Mouse (Mus musculus) heart, postnatal 0 days (tissue): ENCODE results near the gene Tspan12. TPM values are rescaled to one million over a fixed set of nuclear protein-coding genes. Genes with fewer than 3 reads are reported as not detected.
A peak's percentile ranks its signal among the peaks of the same experiment; 100 is the strongest.

ENCODE experiments used
- ATAC-seq: fragments of 200-750 bp; cut with Nextera tagmentation; 2 replicates; pipeline ENCODE4 v1.8.0; 2017; ENCODE audit warnings: low read depth, moderate number of reproducible peaks, moderate library complexity; ENCODE audit not compliant: insufficient read depth
- DNase-seq: peaks from one replicate; pipeline ENCODE4 v3.0.0-alpha.2; 2016; ENCODE audit warnings: low spot score
- H3K27ac ChIP-seq: fragments of 300-500 bp; sonication (generic); 2 replicates; pipeline ENCODE4 v1.5.1; 2014; ENCODE audit warnings: low read depth, mild to moderate bottlenecking
- H3K27me3 ChIP-seq: fragments of 300-500 bp; sonication (generic); 2 replicates; pipeline ENCODE4 v1.6.1; 2014; ENCODE audit warnings: low read length, mixed read lengths; ENCODE audit not compliant: control insufficient read depth, insufficient read depth
- H3K36me3 ChIP-seq: fragments of 300-500 bp; sonication (generic); replicated peaks from 2 replicates; pipeline ENCODE4 v1.6.1; 2014; ENCODE audit warnings: low read length, mixed read lengths; ENCODE audit not compliant: control insufficient read depth, insufficient read depth
- H3K4me1 ChIP-seq: fragments of 300-500 bp; sonication (generic); 2 replicates; pipeline ENCODE4 v1.6.1; 2014; ENCODE audit warnings: antibody characterized with exemption; ENCODE audit not compliant: control insufficient read depth, insufficient read depth
- H3K4me2 ChIP-seq: fragments of 300-500 bp; sonication (generic); 2 replicates; pipeline ENCODE4 v1.6.1; 2014; ENCODE audit warnings: low read depth, mild to moderate bottlenecking, low read length, moderate library complexity
- H3K4me3 ChIP-seq: fragments of 300-500 bp; sonication (generic); 2 replicates; pipeline ENCODE4 v1.5.1; 2014; ENCODE audit warnings: low read depth, low read length
- H3K9ac ChIP-seq: fragments of 300-500 bp; sonication (generic); replicated peaks from 2 replicates; pipeline ENCODE4 v1.6.1; 2014; ENCODE audit warnings: low read depth, low read length, mixed read lengths
- H3K9me3 ChIP-seq: fragments of 300-500 bp; sonication (generic); replicated peaks from 2 replicates; pipeline ENCODE4 v1.6.1; 2016; ENCODE audit warnings: low read length; ENCODE audit not compliant: control insufficient read depth
- CTCF ChIP-seq: IDR thresholded peaks from 2 replicates; pipeline ENCODE4 v1.5.1; 2016; ENCODE audit warnings: antibody characterized with exemption, control low read depth, low read depth
- EP300 ChIP-seq: IDR thresholded peaks from 2 replicates; pipeline ENCODE4 v1.6.1; 2016; ENCODE audit warnings: antibody characterized with exemption, low read depth
- WGBS: fragments of 180-500 bp; shearing (Covaris S2); extraction: QIAGEN DNeasy Blood & Tissue Kit; methylation state at CpG from one replicate; pipeline ENCODE4 v1.1.7; 2014; 5-methylcytosine and 5-hydroxymethylcytosine counted together
- polyA plus RNA-seq: library from polyadenylated mRNA; unstranded; fragments of >200 nt; fragmentation: Nextera tagmentation; extraction: Ambion mirVana; gene quantifications from 2 replicates; pipeline ENCODE4 v1.2.1, GENCODE M21; 2015
- total RNA-seq: library from RNA; depleted of rRNA; stranded (reverse); fragments of >200 nt; gene quantifications from 2 replicates; pipeline ENCODE4 v1.2.3, GENCODE M21; 2014; ENCODE audit warnings: low replicate concordance

The Tspan12 gene
- total and polyA plus RNA-seq, 2 experiments from 2014 or later = 37.4 to 83.6 TPM

DNA sequence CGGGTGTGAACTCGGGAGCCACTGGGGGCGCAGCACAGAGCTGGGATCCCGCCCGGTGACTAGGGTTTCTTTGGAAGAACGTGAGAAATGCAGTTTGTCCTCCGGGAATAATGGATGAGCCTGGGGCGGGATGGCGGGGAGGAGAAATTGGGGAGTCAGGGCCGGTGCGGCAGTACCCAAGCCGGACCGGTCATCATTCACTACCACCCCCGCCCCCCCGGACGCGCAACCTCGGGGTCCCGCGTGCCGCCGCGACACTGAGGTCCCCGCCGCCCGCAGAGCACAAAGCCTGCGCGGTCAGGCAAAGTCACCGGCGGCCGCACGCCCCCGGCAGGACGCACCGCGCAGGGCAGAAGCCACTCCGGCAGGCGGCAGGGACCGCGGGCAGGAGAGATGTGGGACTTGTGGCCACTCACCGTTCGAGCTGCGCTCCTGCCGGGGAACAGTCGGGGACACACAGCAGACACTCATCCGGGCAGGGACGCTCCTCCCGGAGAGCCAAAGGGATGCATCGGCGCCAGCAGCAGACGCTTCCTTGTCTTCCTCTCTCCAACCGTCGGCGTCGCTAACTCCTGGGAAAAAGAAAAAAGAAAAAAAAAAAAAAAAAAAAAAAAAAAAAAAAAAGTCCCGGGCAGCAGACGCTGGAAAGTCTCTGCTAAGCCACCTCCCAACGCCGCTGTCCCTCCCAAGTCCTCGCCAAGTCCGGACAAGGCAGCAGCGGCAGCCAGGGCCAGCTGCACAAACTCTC, 545 bp downstream of the Tspan12 start:
- WGBS = under 1% methylated on average over 60 of the region's 62 CpGs
- peak overlapping the region; percentile 79 for H3K9ac ChIP-seq
- H3K4me2 ChIP-seq = peak overlapping the region; percentile 88
- TF ChIP-seq CTCF (peak; percentile 57), EP300 (no peak)
- peak overlapping the region; percentile 81 for H3K4me3 ChIP-seq
- peaks cover 9% of the 10 kb centered on the region; the same call in 1 of the 2 replicates for H3K4me1 ChIP-seq
- peaks cover 13% of the 10 kb centered on the region for H3K36me3 ChIP-seq
- DNase-seq = peak; percentile 87
- peak overlapping the region; percentile 92 for H3K27ac ChIP-seq
- H3K9me3 ChIP-seq = no peaks in the 10 kb centered on the region
- no peaks in the 10 kb centered on the region for H3K27me3 ChIP-seq
- peak; percentile 90 for ATAC-seq

DNA sequence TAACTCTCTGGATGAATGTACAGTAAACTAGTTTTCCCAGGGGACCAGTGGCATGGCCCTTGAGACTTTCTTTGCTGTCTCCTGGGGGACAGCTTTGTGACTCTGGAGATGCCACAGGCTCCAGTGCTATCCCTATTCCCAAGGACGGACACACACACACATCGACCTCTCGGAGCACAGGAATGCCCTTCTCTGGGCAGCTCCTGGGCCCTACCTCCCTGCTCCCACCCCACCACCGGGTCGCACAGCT, 1.0 kb downstream of the Tspan12 start:
- 1% methylated on average over 5 of the region's 5 CpGs for WGBS
- no peak for TF ChIP-seq EP300
- no peak for TF ChIP-seq CTCF
- ATAC-seq (peak; percentile 89), DNase-seq (no peak)
- peak overlapping the region; percentile 81 for H3K4me3 ChIP-seq
- H3K36me3 ChIP-seq = peaks cover 13% of the 10 kb centered on the region
- no peaks in the 10 kb centered on the region for H3K9me3 ChIP-seq
- H3K9ac ChIP-seq = peak overlapping the region; percentile 79
- H3K27ac ChIP-seq = peak overlapping the region; percentile 92
- no peaks in the 10 kb centered on the region for H3K27me3 ChIP-seq
- H3K4me1 ChIP-seq = peaks cover 9% of the 10 kb centered on the region; the same call in 1 of the 2 replicates
- H3K4me2 ChIP-seq = peak overlapping the region; percentile 88

DNA sequence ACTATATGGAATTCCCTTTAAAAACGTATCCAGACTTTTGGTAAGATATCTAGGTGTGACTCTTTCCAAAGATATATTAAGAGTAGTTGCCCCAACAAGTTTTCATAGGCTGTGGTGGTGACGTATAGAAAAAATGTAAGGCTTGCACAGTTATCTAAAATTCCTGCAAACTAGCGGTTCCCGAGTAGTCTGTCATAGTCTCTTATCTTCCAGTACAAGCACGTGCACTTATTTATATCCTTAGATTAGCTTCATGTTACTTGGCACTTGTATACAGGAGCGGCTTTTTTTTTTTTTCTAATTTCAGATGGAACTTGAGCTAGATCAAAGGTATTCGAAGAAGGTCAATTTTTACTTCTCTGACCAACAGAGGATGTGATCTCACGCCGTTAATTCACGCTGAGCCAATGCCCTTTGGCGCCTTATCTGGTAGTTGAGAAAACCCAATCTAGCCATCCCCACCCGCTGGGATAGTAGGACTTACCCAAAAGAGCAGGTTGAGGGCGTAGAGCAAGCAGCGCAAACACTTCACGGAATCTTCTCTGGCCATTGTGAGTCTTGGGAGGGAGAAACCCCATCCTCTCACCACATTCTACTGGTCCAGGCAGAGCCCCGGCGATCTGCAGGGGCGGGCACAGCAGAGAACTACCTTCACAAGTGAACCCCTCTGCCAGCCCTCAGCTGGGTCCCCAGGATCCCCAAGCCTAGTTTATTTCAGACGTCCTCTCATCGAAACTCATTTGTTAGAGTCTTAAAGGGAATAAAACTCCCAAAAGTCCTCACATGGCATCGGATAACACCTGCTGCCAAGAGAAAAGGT, 1.6 kb downstream of the Tspan12 start:
- Histone ChIP-seq H3K9ac (peak overlapping the region; percentile 79), H3K4me3 (peak overlapping the region; percentile 81), H3K4me1 (peaks cover 9% of the 10 kb centered on the region; the same call in 1 of the 2 replicates), H3K4me2 (peak overlapping the region; percentile 88), H3K9me3 (no peaks in the 10 kb centered on the region), H3K27me3 (no peaks in the 10 kb centered on the region), H3K36me3 (peaks cover 13% of the 10 kb centered on the region), H3K27ac (peak overlapping the region; percentile 92)
- WGBS = 6% methylated on average over 21 of the region's 21 CpGs
- DNase-seq (peak; percentile 29), ATAC-seq (peak; percentile 19; the same call in 1 of the 2 replicates)
- TF ChIP-seq CTCF = no peak
- TF ChIP-seq EP300 = no peak

DNA sequence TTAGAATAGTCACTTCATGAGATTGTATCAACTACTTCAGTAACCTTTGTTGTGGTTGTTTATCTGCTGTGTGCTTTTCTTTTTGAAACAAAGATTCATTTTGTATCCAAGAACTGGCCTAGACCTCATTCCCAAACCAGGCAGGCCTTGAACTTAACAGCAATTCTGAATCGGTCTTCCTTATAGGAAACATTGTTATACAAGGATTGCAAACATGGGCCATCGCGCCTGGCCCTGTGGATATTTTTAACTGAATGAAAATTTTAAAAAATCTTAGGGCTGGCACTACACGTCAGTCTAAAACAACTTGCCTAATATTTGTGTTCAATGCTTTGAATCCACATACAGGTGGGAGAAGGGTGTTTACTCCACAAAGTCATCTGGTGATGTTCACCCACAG, 3.5 kb downstream of the Tspan12 start:
- peaks cover 18% of the 10 kb centered on the region for H3K36me3 ChIP-seq
- no peak for ATAC-seq
- no peak for TF ChIP-seq EP300
- TF ChIP-seq CTCF = no peak
- DNase-seq = no peak
- H3K9me3 ChIP-seq = no peaks in the 10 kb centered on the region
- H3K4me1 ChIP-seq = peaks cover 9% of the 10 kb centered on the region; the same call in 1 of the 2 replicates
- 89% methylated on average over 4 of the region's 4 CpGs for WGBS
- no peak overlapping the region for H3K27ac ChIP-seq
- no peak overlapping the region for H3K4me3 ChIP-seq
- no peaks in the 10 kb centered on the region for H3K27me3 ChIP-seq
- no peak overlapping the region for H3K9ac ChIP-seq
- H3K4me2 ChIP-seq = no peak overlapping the region

DNA sequence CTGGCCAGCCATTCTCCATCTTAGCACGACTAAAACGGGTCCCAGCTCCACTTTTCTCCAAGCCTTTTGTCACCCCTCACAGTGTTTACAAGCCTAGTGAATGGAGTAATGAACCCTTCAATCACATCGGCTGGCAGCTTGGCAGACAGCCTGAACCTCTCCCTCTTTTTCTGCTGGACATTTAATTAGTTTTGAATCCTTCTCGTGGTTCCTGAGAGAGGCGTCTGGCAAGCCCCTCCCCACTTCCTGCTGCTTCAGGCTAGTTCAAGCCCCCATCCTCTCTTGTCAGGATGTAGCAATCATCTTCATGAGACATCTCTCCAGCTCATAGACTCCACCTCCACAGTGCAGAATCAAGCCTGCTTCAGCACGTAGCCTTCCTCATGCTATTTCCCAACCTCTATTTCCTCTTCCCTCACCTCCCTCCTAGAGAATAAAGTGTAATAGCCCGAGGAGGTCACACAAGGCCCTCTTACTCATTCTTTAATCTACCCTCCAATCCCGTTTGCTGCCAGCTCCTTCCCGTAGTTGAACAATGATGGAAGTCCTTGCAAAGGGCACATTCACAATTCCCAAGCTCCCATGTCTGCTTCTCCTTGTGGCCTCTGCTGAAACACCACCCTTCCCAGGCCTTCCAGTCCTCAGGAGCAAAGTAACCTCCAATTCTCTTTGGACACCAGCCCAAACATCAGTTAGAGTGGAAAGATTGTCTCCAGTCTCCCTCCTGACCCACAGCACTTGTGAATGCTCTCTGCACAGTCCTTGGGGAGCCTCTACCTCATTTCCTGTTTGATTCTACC, 12.1 kb downstream of the Tspan12 start:
- 21% methylated on average over 9 of the region's 9 CpGs for WGBS
- Histone ChIP-seq H3K9ac (no peak overlapping the region), H3K4me2 (no peak overlapping the region), H3K36me3 (peaks cover 11% of the 10 kb centered on the region), H3K4me1 (peaks cover 20% of the 10 kb centered on the region), H3K27ac (peak overlapping the region; percentile 5; the same call in 1 of the 2 replicates), H3K4me3 (no peak overlapping the region), H3K27me3 (no peaks in the 10 kb centered on the region), H3K9me3 (no peaks in the 10 kb centered on the region)
- DNase-seq = no peak
- TF ChIP-seq CTCF (no peak), EP300 (no peak)
- ATAC-seq = peak; percentile 17; the same call in 1 of the 2 replicates
